ENCODE assay signal across 8 mouse cellular contexts in genomic region chr5:130256678-130257271, GRCm38 (mm10). TPM values are rescaled to one million over a fixed set of nuclear protein-coding genes. Genes with fewer than 3 reads are reported as not detected.
DNase-seq lines count a peak whose midpoint lies in the region; ATAC-seq and TF ChIP-seq lines count a peak whose summit lies in the region.

No protein-coding gene starts in this region.

- under 1% methylated on average over 25 of the region's 25 CpGs for WGBS in forebrain, embryonic 10.5 days
- under 1% methylated on average over 24 of the region's 25 CpGs for WGBS in heart, embryonic 15.5 days
- WGBS in liver, embryonic 14.5 days (ENCODE audit: insufficient replicate concordance), result under 1% methylated on average over 25 of the region's 25 CpGs
- WGBS in neural tube, embryonic 11.5 days, result under 1% methylated on average over 25 of the region's 25 CpGs
- WGBS in stomach, postnatal 0 days, result under 1% methylated on average over 25 of the region's 25 CpGs

- peak; percentile 94 for ATAC-seq in heart, embryonic 15.5 days (replicated peaks; ENCODE audit: insufficient number of reproducible peaks, insufficient read depth, low FRiP score, low read depth)
- peak; percentile 87 for ATAC-seq in liver, embryonic 14.5 days (ENCODE audit: insufficient read depth)
- ATAC-seq in neural tube, embryonic 11.5 days (ENCODE audit: insufficient read depth, low FRiP score, low TSS enrichment), result peak; percentile 93
- peak; percentile 93 for ATAC-seq in stomach, postnatal 0 days (ENCODE audit: low FRiP score, low TSS enrichment)

- peak; percentile 89 to 93 for DNase-seq in CD8-positive naive resting alpha-beta T cell, adult 2 months (ENCODE audit: low read depth in 2 of 2, low spot score in 2 of 2)
- DNase-seq in c-Kit-positive CD71-negative TER-119-negative erythroid progenitor cells, embryonic 14.5 days (ENCODE audit: low read depth), result peak; percentile 94
- peak; percentile 91 for DNase-seq in forebrain, embryonic 10.5 days (ENCODE audit: extremely low spot score, low spot score)
- peak; percentile 98 for DNase-seq in kidney, postnatal 25 days
- DNase-seq in liver, embryonic 14.5 days (ENCODE audit: low read depth in 3 of 3, low spot score in 3 of 3), result peak; percentile 98 to 99 (median 99)
- peak; percentile 89 for DNase-seq in neural tube, embryonic 11.5 days (ENCODE audit: low spot score)
- peak; percentile 95 for DNase-seq in stomach, postnatal 0 days (ENCODE audit: low spot score)

- H3K27me3 ChIP-seq in forebrain, embryonic 10.5 days (ENCODE audit: poor library complexity, severe bottlenecking), result no peaks in the 10 kb centered on the region
- no peaks in the 10 kb centered on the region for H3K27me3 ChIP-seq in heart, embryonic 15.5 days
- H3K27me3 ChIP-seq in liver, embryonic 14.5 days (ENCODE audit: control insufficient read depth, insufficient read depth, low read length), result no peaks in the 10 kb centered on the region
- no peaks in the 10 kb centered on the region for H3K27me3 ChIP-seq in neural tube, embryonic 11.5 days (ENCODE audit: control insufficient read depth, insufficient read depth, low read length)
- no peaks in the 10 kb centered on the region for H3K27me3 ChIP-seq in stomach, postnatal 0 days (ENCODE audit: control insufficient read depth, insufficient read depth, low read length)

- 0 out of 2 replicates have a peak, but pooled peaks have one; percentile 17 for TF ChIP-seq EP300 in liver, embryonic 14.5 days (IDR thresholded peaks at IDR 0.05; ENCODE audit: low read depth)
- TF ChIP-seq EP300 in stomach, postnatal 0 days (optimal IDR thresholded peaks at IDR 0.05), result no peak

- H3K36me3 ChIP-seq in forebrain, embryonic 10.5 days (replicated peaks), result peaks cover 40% of the 10 kb centered on the region
- H3K36me3 ChIP-seq in heart, embryonic 15.5 days, result peaks cover 20% of the 10 kb centered on the region
- peaks cover 20% of the 10 kb centered on the region for H3K36me3 ChIP-seq in liver, embryonic 14.5 days (replicated peaks; ENCODE audit: control insufficient read depth, insufficient read depth, low read depth)
- H3K36me3 ChIP-seq in neural tube, embryonic 11.5 days (ENCODE audit: control insufficient read depth, insufficient read depth, low read length), result 0 out of 2 replicates have a peak, but pooled peaks cover under 1% of the 10 kb centered on the region
- H3K36me3 ChIP-seq in stomach, postnatal 0 days (ENCODE audit: control insufficient read depth, insufficient read depth, low read length), result peaks cover 3% of the 10 kb centered on the region; the same call in 1 of the 2 replicates

- peak overlapping the region; percentile 89 for H3K27ac ChIP-seq in forebrain, embryonic 10.5 days
- peak overlapping the region; percentile 86 for H3K27ac ChIP-seq in heart, embryonic 15.5 days
- H3K27ac ChIP-seq in liver, embryonic 14.5 days, result peak overlapping the region; percentile 91
- H3K27ac ChIP-seq in neural tube, embryonic 11.5 days (ENCODE audit: low read depth, low read length), result peak overlapping the region; percentile 60; the same call in 1 of the 2 replicates
- H3K27ac ChIP-seq in stomach, postnatal 0 days (replicated peaks), result peak overlapping the region; percentile 71

- peak overlapping the region; percentile 82 for H3K9ac ChIP-seq in heart, embryonic 15.5 days
- H3K9ac ChIP-seq in liver, embryonic 14.5 days (replicated peaks), result peak overlapping the region; percentile 67
- peak overlapping the region; percentile 74 for H3K9ac ChIP-seq in neural tube, embryonic 11.5 days (ENCODE audit: low read length)
- H3K9ac ChIP-seq in stomach, postnatal 0 days (ENCODE audit: low read length), result peak overlapping the region; percentile 71

- peak overlapping the region; percentile 71 for H3K4me2 ChIP-seq in heart, embryonic 15.5 days
- peak overlapping the region; percentile 99 for H3K4me2 ChIP-seq in liver, embryonic 14.5 days (ENCODE audit: low read depth)
- H3K4me2 ChIP-seq in neural tube, embryonic 11.5 days (ENCODE audit: low read depth), result peak overlapping the region; percentile 64
- H3K4me2 ChIP-seq in stomach, postnatal 0 days (replicated peaks; ENCODE audit: low read depth), result peak overlapping the region; percentile 68

- peak overlapping the region; percentile 80 for H3K4me3 ChIP-seq in forebrain, embryonic 10.5 days
- peak overlapping the region; percentile 87 for H3K4me3 ChIP-seq in heart, embryonic 15.5 days
- H3K4me3 ChIP-seq in liver, embryonic 14.5 days (ENCODE audit: insufficient read depth in 1 of 2, low read depth in 2 of 2, low read length in 2 of 2), result peak overlapping the region; percentile 91 to 95
- peak overlapping the region; percentile 67 for H3K4me3 ChIP-seq in neural tube, embryonic 11.5 days (ENCODE audit: low read depth, low read length)
- peak overlapping the region; percentile 49 for H3K4me3 ChIP-seq in stomach, postnatal 0 days (ENCODE audit: low read depth, low read length)

- no peak for TF ChIP-seq CTCF in liver, embryonic 14.5 days (IDR thresholded peaks at IDR 0.05; ENCODE audit: low read depth)
- no peak for TF ChIP-seq CTCF in stomach, postnatal 0 days (IDR thresholded peaks at IDR 0.05; ENCODE audit: low read depth)

- no peaks in the 10 kb centered on the region for H3K9me3 ChIP-seq in forebrain, embryonic 10.5 days
- H3K9me3 ChIP-seq in heart, embryonic 15.5 days (replicated peaks), result no peaks in the 10 kb centered on the region
- no peaks in the 10 kb centered on the region for H3K9me3 ChIP-seq in liver, embryonic 14.5 days (ENCODE audit: control insufficient read depth, low read length)
- H3K9me3 ChIP-seq in neural tube, embryonic 11.5 days (ENCODE audit: control insufficient read depth, low read length), result no peaks in the 10 kb centered on the region
- H3K9me3 ChIP-seq in stomach, postnatal 0 days (ENCODE audit: control insufficient read depth, low read length), result no peaks in the 10 kb centered on the region

- peaks cover 27% of the 10 kb centered on the region for H3K4me1 ChIP-seq in forebrain, embryonic 10.5 days
- peaks cover 10% of the 10 kb centered on the region for H3K4me1 ChIP-seq in heart, embryonic 15.5 days (replicated peaks)
- H3K4me1 ChIP-seq in liver, embryonic 14.5 days (replicated peaks; ENCODE audit: control insufficient read depth in 2 of 2, insufficient read depth in 2 of 2, low read length in 1 of 2), result peaks cover 5 to 21% of the 10 kb centered on the region in 2 experiments
- peaks cover 3% of the 10 kb centered on the region; the same call in 1 of the 2 replicates for H3K4me1 ChIP-seq in neural tube, embryonic 11.5 days (ENCODE audit: control insufficient read depth, insufficient read depth, low read length)
- H3K4me1 ChIP-seq in stomach, postnatal 0 days (replicated peaks; ENCODE audit: control insufficient read depth, insufficient read depth), result no peaks in the 10 kb centered on the region; the same call in 1 of the 2 replicates

RNA-seq across cellular contexts. Expression of gene Tyw1, which starts 1.4 kb away (rescaled TPM):
- polyA plus RNA-seq in forebrain, embryonic 10.5 days (2016; fragmentation: Nextera tagmentation; extraction: Ambion mirVana), result 32.2 and 32.5 TPM in 2 replicates
- polyA plus RNA-seq in heart, embryonic 15.5 days (2015; fragmentation: Nextera tagmentation; extraction: Ambion mirVana), result 13.7 and 16.8 TPM in 2 replicates
- polyA plus RNA-seq in liver, embryonic 14.5 days (2012; rRNA removed), result 5.1 and 6.8 TPM in 2 replicates
- 12.1 and 13.5 TPM in 2 replicates for polyA plus RNA-seq in liver, embryonic 14.5 days (2014; fragmentation: Nextera tagmentation; extraction: Ambion mirVana)
- polyA plus RNA-seq in neural tube, embryonic 11.5 days (2014; fragmentation: Nextera tagmentation; extraction: Ambion mirVana), result 33.2 and 34.9 TPM in 2 replicates
- 12.6 and 13.8 TPM in 2 replicates for polyA plus RNA-seq in stomach, postnatal 0 days (2015; fragmentation: Nextera tagmentation; extraction: Ambion mirVana)

RNA-seq across cellular contexts. Expression of gene Sbds, which starts 1.4 kb away (rescaled TPM):
- polyA plus RNA-seq in forebrain, embryonic 10.5 days (2016; fragmentation: Nextera tagmentation; extraction: Ambion mirVana), result 69.5 and 76.7 TPM in 2 replicates
- 57.7 and 59.5 TPM in 2 replicates for polyA plus RNA-seq in heart, embryonic 15.5 days (2015; fragmentation: Nextera tagmentation; extraction: Ambion mirVana)
- polyA plus RNA-seq in liver, embryonic 14.5 days (2012; rRNA removed), result 17.9 and 35.8 TPM in 2 replicates
- 38.1 and 40.1 TPM in 2 replicates for polyA plus RNA-seq in liver, embryonic 14.5 days (2014; fragmentation: Nextera tagmentation; extraction: Ambion mirVana)
- polyA plus RNA-seq in neural tube, embryonic 11.5 days (2014; fragmentation: Nextera tagmentation; extraction: Ambion mirVana), result 68.8 and 71.3 TPM in 2 replicates
- polyA plus RNA-seq in stomach, postnatal 0 days (2015; fragmentation: Nextera tagmentation; extraction: Ambion mirVana), result 72.0 and 76.2 TPM in 2 replicates

RNA-seq across cellular contexts. Expression of gene Tmem248, which starts 39.9 kb away (rescaled TPM):
- polyA plus RNA-seq in forebrain, embryonic 10.5 days (2016; fragmentation: Nextera tagmentation; extraction: Ambion mirVana), result 35.8 and 39.2 TPM in 2 replicates
- 23.0 and 24.2 TPM in 2 replicates for polyA plus RNA-seq in heart, embryonic 15.5 days (2015; fragmentation: Nextera tagmentation; extraction: Ambion mirVana)
- 12.5 and 14.1 TPM in 2 replicates for polyA plus RNA-seq in liver, embryonic 14.5 days (2012; rRNA removed)
- polyA plus RNA-seq in liver, embryonic 14.5 days (2014; fragmentation: Nextera tagmentation; extraction: Ambion mirVana), result 25.4 and 26.6 TPM in 2 replicates
- 32.0 and 35.8 TPM in 2 replicates for polyA plus RNA-seq in neural tube, embryonic 11.5 days (2014; fragmentation: Nextera tagmentation; extraction: Ambion mirVana)
- 33.2 and 34.4 TPM in 2 replicates for polyA plus RNA-seq in stomach, postnatal 0 days (2015; fragmentation: Nextera tagmentation; extraction: Ambion mirVana)

Comparison
In these comparisons a context has a peak if more than half of its experiments do, and no peak if none do; other contexts are left out.
1. Peak in every context shown above with its lines: DNase-seq, ATAC-seq, H3K4me3 ChIP-seq and H3K27ac ChIP-seq.